Mouse (Mus musculus): ENCODE results near the gene Ly6g5c. TPM values are rescaled to one million over a fixed set of nuclear protein-coding genes. Genes with fewer than 3 reads are reported as not detected.

The Ly6g5c gene
- polyA plus RNA-seq, 1 experiment = not detected

GRCm38 (mm10) chr17:35153077-35153476 lies 45.0 kb downstream of the Ly6g5c start:
- DNase-seq (ENCODE audit: low read depth) = no peak
- TF ChIP-seq CTCF (IDR thresholded peaks at IDR 0.05; ENCODE audit: borderline replicate concordance, extremely low read depth, insufficient read depth, insufficient read length) (no peak), POLR2A (IDR thresholded peaks at IDR 0.05; ENCODE audit: borderline replicate concordance, extremely low read depth, insufficient read depth, insufficient read length, poor library complexity, severe bottlenecking) (no peak)

GRCm38 (mm10) chr17:35153931-35154330 lies 45.9 kb downstream of the Ly6g5c start:
- no peak for TF ChIP-seq CTCF (IDR thresholded peaks at IDR 0.05; ENCODE audit: borderline replicate concordance, extremely low read depth, insufficient read depth, insufficient read length)
- no peak for TF ChIP-seq POLR2A (IDR thresholded peaks at IDR 0.05; ENCODE audit: borderline replicate concordance, extremely low read depth, insufficient read depth, insufficient read length, poor library complexity, severe bottlenecking)
- DNase-seq (ENCODE audit: low read depth) = no peak

- TF ChIP-seq POLR2A (IDR thresholded peaks at IDR 0.05; ENCODE audit: borderline replicate concordance, extremely low read depth, insufficient read depth, insufficient read length, poor library complexity, severe bottlenecking) (no peak), CTCF (IDR thresholded peaks at IDR 0.05; ENCODE audit: borderline replicate concordance, extremely low read depth, insufficient read depth, insufficient read length) (no peak)
- DNase-seq (ENCODE audit: low read depth) = no peak
Observed at GRCm38 (mm10) chr17:35154616-35155015, 46.5 kb downstream of the Ly6g5c start.

GRCm38 (mm10) chr17:35155451-35155850 lies 47.4 kb downstream of the Ly6g5c start:
- no peak for DNase-seq (ENCODE audit: low read depth)
- no peak for TF ChIP-seq CTCF (IDR thresholded peaks at IDR 0.05; ENCODE audit: borderline replicate concordance, extremely low read depth, insufficient read depth, insufficient read length)

GRCm38 (mm10) chr17:35156461-35157200 lies 48.6 kb downstream of the Ly6g5c start:
- TF ChIP-seq POLR2A (IDR thresholded peaks at IDR 0.05; ENCODE audit: borderline replicate concordance, extremely low read depth, insufficient read depth, insufficient read length, poor library complexity, severe bottlenecking) = no peak
- no peak for TF ChIP-seq CTCF (IDR thresholded peaks at IDR 0.05; ENCODE audit: borderline replicate concordance, extremely low read depth, insufficient read depth, insufficient read length)
- no peak for DNase-seq (ENCODE audit: low read depth)

GRCm38 (mm10) chr17:35157254-35157653 lies 49.2 kb downstream of the Ly6g5c start:
- DNase-seq (ENCODE audit: low read depth) = no peak
- TF ChIP-seq CTCF (IDR thresholded peaks at IDR 0.05; ENCODE audit: borderline replicate concordance, extremely low read depth, insufficient read depth, insufficient read length) = no peak
- no peak for TF ChIP-seq POLR2A (IDR thresholded peaks at IDR 0.05; ENCODE audit: borderline replicate concordance, extremely low read depth, insufficient read depth, insufficient read length, poor library complexity, severe bottlenecking)

- TF ChIP-seq POLR2A (IDR thresholded peaks at IDR 0.05; ENCODE audit: borderline replicate concordance, extremely low read depth, insufficient read depth, insufficient read length, poor library complexity, severe bottlenecking) = no peak
- no peak for TF ChIP-seq CTCF (IDR thresholded peaks at IDR 0.05; ENCODE audit: borderline replicate concordance, extremely low read depth, insufficient read depth, insufficient read length)
- no peak for DNase-seq (ENCODE audit: low read depth)
Observed at GRCm38 (mm10) chr17:35157661-35158175, 49.6 kb downstream of the Ly6g5c start.

GRCm38 (mm10) chr17:35158850-35159593 lies 50.9 kb downstream of the Ly6g5c start:
- no peak for TF ChIP-seq CTCF (IDR thresholded peaks at IDR 0.05; ENCODE audit: borderline replicate concordance, extremely low read depth, insufficient read depth, insufficient read length)
- no peak for TF ChIP-seq POLR2A (IDR thresholded peaks at IDR 0.05; ENCODE audit: borderline replicate concordance, extremely low read depth, insufficient read depth, insufficient read length, poor library complexity, severe bottlenecking)

GRCm38 (mm10) chr17:35159638-35160037 lies 51.6 kb downstream of the Ly6g5c start:
- TF ChIP-seq POLR2A (IDR thresholded peaks at IDR 0.05; ENCODE audit: borderline replicate concordance, extremely low read depth, insufficient read depth, insufficient read length, poor library complexity, severe bottlenecking) = no peak
- no peak for TF ChIP-seq CTCF (IDR thresholded peaks at IDR 0.05; ENCODE audit: borderline replicate concordance, extremely low read depth, insufficient read depth, insufficient read length)
- DNase-seq (ENCODE audit: low read depth) = no peak

More at GRCm38 (mm10) chr17:35158850-35159593, 50.9 kb downstream of the Ly6g5c start:
- DNase-seq (ENCODE audit: low read depth) = no peak

GRCm38 (mm10) chr17:35161421-35161820 lies 53.3 kb downstream of the Ly6g5c start:
- TF ChIP-seq POLR2A (IDR thresholded peaks at IDR 0.05; ENCODE audit: borderline replicate concordance, extremely low read depth, insufficient read depth, insufficient read length, poor library complexity, severe bottlenecking) (no peak), CTCF (IDR thresholded peaks at IDR 0.05; ENCODE audit: borderline replicate concordance, extremely low read depth, insufficient read depth, insufficient read length) (no peak)
- DNase-seq (ENCODE audit: low read depth) = no peak

Other genes with a start within 250 kb of the Ly6g5c start
- gene Cfb, start 245.8 kb upstream of the Ly6g5c start, polyA plus RNA-seq (2012; rRNA removed) = 0.21 and 0.42 TPM in 2 replicates
- gene Zbtb12, start 228.8 kb upstream of the Ly6g5c start, polyA plus RNA-seq (2012; rRNA removed) = 116 and 135 TPM in 2 replicates
- gene Gm20547, start 226.2 kb upstream of the Ly6g5c start, polyA plus RNA-seq (2012; rRNA removed) = 0.04 TPM in 1 of 2 replicates, not detected in the other
- gene C2, start 210.0 kb upstream of the Ly6g5c start, polyA plus RNA-seq (2012; rRNA removed) = 1.1 and 2.3 TPM in 2 replicates
- gene Ehmt2, start 209.8 kb upstream of the Ly6g5c start, polyA plus RNA-seq (2012; rRNA removed) = 350 and 361 TPM in 2 replicates
- 0.06 and 0.07 TPM in 2 replicates for gene Slc44a4, start 193.8 kb upstream of the Ly6g5c start, polyA plus RNA-seq (2012; rRNA removed)
- 28.0 and 29.6 TPM in 2 replicates for gene Neu1, start 177.0 kb upstream of the Ly6g5c start, polyA plus RNA-seq (2012; rRNA removed)
- gene Hspa1b, start 149.0 kb upstream of the Ly6g5c start, polyA plus RNA-seq (2012; rRNA removed) = 6.3 and 7.1 TPM in 2 replicates
- gene Gm20481, start 138.4 kb upstream of the Ly6g5c start, polyA plus RNA-seq (2012; rRNA removed) = not detected in 2 replicates
- 6.3 and 6.6 TPM in 2 replicates for gene Hspa1a, start 136.1 kb upstream of the Ly6g5c start, polyA plus RNA-seq (2012; rRNA removed)
- gene Hspa1l, start 135.6 kb upstream of the Ly6g5c start, polyA plus RNA-seq (2012; rRNA removed) = 0.14 and 0.40 TPM in 2 replicates
- gene Lsm2, start 126.4 kb upstream of the Ly6g5c start, polyA plus RNA-seq (2012; rRNA removed) = 136 and 185 TPM in 2 replicates
- gene Vars, start 107.3 kb upstream of the Ly6g5c start, polyA plus RNA-seq (2012; rRNA removed) = 99.2 and 119 TPM in 2 replicates
- gene Vwa7, start 91.7 kb upstream of the Ly6g5c start, polyA plus RNA-seq (2012; rRNA removed) = 0.49 and 0.71 TPM in 2 replicates
- gene Sapcd1, start 80.3 kb upstream of the Ly6g5c start, polyA plus RNA-seq (2012; rRNA removed) = 4.0 and 6.5 TPM in 2 replicates
- 4.2 and 6.4 TPM in 2 replicates for gene Msh5, start 61.5 kb upstream of the Ly6g5c start, polyA plus RNA-seq (2012; rRNA removed)
- 69.6 and 89.8 TPM in 2 replicates for gene Clic1, start 58.3 kb upstream of the Ly6g5c start, polyA plus RNA-seq (2012; rRNA removed)
- gene Ddah2, start 49.2 kb upstream of the Ly6g5c start, polyA plus RNA-seq (2012; rRNA removed) = 322 and 438 TPM in 2 replicates
- 0.42 and 0.50 TPM in 2 replicates for gene Ly6g6c, start 42.9 kb upstream of the Ly6g5c start, polyA plus RNA-seq (2012; rRNA removed)
- 0.30 and 0.35 TPM in 2 replicates for gene Mpig6b, start 42.1 kb upstream of the Ly6g5c start, polyA plus RNA-seq (2012; rRNA removed)
- 1.2 and 12.4 TPM in 2 replicates for gene Ly6g6e, start 31.4 kb upstream of the Ly6g5c start, polyA plus RNA-seq (2012; rRNA removed)
- gene Ly6g6d, start 30.2 kb upstream of the Ly6g5c start, polyA plus RNA-seq (2012; rRNA removed) = 1.8 and 2.7 TPM in 2 replicates
- 0.15 and 0.30 TPM in 2 replicates for gene Ly6g6f, start 22.7 kb upstream of the Ly6g5c start, polyA plus RNA-seq (2012; rRNA removed)
- gene Abhd16a, start 19.0 kb upstream of the Ly6g5c start, polyA plus RNA-seq (2012; rRNA removed) = 91.0 and 135 TPM in 2 replicates
- 3.1 and 3.4 TPM in 2 replicates for gene Ly6g5b, start 7.1 kb downstream of the Ly6g5c start, polyA plus RNA-seq (2012; rRNA removed)
- gene Gpank1, start 13.2 kb downstream of the Ly6g5c start, polyA plus RNA-seq (2012; rRNA removed) = 21.4 and 25.3 TPM in 2 replicates
- 243 and 257 TPM in 2 replicates for gene Csnk2b, start 13.8 kb downstream of the Ly6g5c start, polyA plus RNA-seq (2012; rRNA removed)
- gene D17H6S53E, start 18.1 kb downstream of the Ly6g5c start, polyA plus RNA-seq (2012; rRNA removed) = 3.3 and 4.6 TPM in 2 replicates
- 0.93 and 1.1 TPM in 2 replicates for gene Apom, start 23.8 kb downstream of the Ly6g5c start, polyA plus RNA-seq (2012; rRNA removed)
- gene Bag6, start 26.9 kb downstream of the Ly6g5c start, polyA plus RNA-seq (2012; rRNA removed) = 378 and 427 TPM in 2 replicates
- gene Prrc2a, start 56.6 kb downstream of the Ly6g5c start, polyA plus RNA-seq (2012; rRNA removed) = 367 and 409 TPM in 2 replicates
- 1.6 and 2.2 TPM in 2 replicates for gene Aif1, start 67.8 kb downstream of the Ly6g5c start, polyA plus RNA-seq (2012; rRNA removed)
- 8.2 and 11.8 TPM in 2 replicates for gene Lst1, start 80.2 kb downstream of the Ly6g5c start, polyA plus RNA-seq (2012; rRNA removed)
- 0.58 and 1.1 TPM in 2 replicates for gene Ltb, start 86.2 kb downstream of the Ly6g5c start, polyA plus RNA-seq (2012; rRNA removed)
- gene Tnf, start 93.7 kb downstream of the Ly6g5c start, polyA plus RNA-seq (2012; rRNA removed) = 0.15 and 0.21 TPM in 2 replicates
- 0.27 and 0.29 TPM in 2 replicates for gene Lta, start 97.1 kb downstream of the Ly6g5c start, polyA plus RNA-seq (2012; rRNA removed)
- not detected in 2 replicates for gene Gm16181, start 112.6 kb downstream of the Ly6g5c start, polyA plus RNA-seq (2012; rRNA removed)
- 72.5 and 74.9 TPM in 2 replicates for gene Atp6v1g2, start 125.4 kb downstream of the Ly6g5c start, polyA plus RNA-seq (2012; rRNA removed)
- gene Nfkbil1, start 127.5 kb downstream of the Ly6g5c start, polyA plus RNA-seq (2012; rRNA removed) = 13.4 and 17.3 TPM in 2 replicates
- gene Ddx39b, start 133.5 kb downstream of the Ly6g5c start, polyA plus RNA-seq (2012; rRNA removed) = 887 and 1,110 TPM in 2 replicates
- gene H2-D1, start 154.5 kb downstream of the Ly6g5c start, polyA plus RNA-seq (2012; rRNA removed) = 37.1 and 39.5 TPM in 2 replicates
- gene H2-Q1, start 212.1 kb downstream of the Ly6g5c start, polyA plus RNA-seq (2012; rRNA removed) = 0.10 TPM in 2 replicates
- gene H2-Q2, start 234.0 kb downstream of the Ly6g5c start, polyA plus RNA-seq (2012; rRNA removed) = 0.97 and 1.4 TPM in 2 replicates

Measured in brain, embryonic 14.5 days (tissue).